Mouse (Mus musculus) heart, embryonic 13.5 days (tissue): Measurements from ENCODE around the gene Terb2. TPM values are rescaled to one million over a fixed set of nuclear protein-coding genes. Genes with fewer than 3 reads are reported as not detected.
"Not testable (repeated sequence)": the region's sequence is repeated elsewhere in the genome, so short reads cannot be mapped to it uniquely, and the experiment has no call there.

Source experiments
- ATAC-seq: fragments of 200-750 bp; cut with Nextera tagmentation; 2 replicates; pipeline ENCODE4 v1.8.0; 2017; ENCODE audit warnings: moderate TSS enrichment; ENCODE audit not compliant: insufficient number of reproducible peaks, low FRiP score, low TSS enrichment; ENCODE audit errors: extremely low read depth
- H3K27ac ChIP-seq: fragments of 300-500 bp; sonication (generic); replicated peaks from 2 replicates; pipeline ENCODE4 v1.5.1; 2015; ENCODE audit warnings: moderate library complexity, mild to moderate bottlenecking, inconsistent platforms
- H3K27me3 ChIP-seq: fragments of 300-500 bp; sonication (generic); replicated peaks from 2 replicates; pipeline ENCODE4 v1.6.1; 2015; ENCODE audit warnings: mild to moderate bottlenecking, inconsistent platforms
- H3K36me3 ChIP-seq: fragments of 300-500 bp; sonication (generic); 2 replicates; pipeline ENCODE4 v1.6.1; 2015; ENCODE audit warnings: mild to moderate bottlenecking, inconsistent platforms
- H3K4me1 ChIP-seq: fragments of 300-500 bp; sonication (generic); 2 replicates; pipeline ENCODE4 v1.6.1; 2015; ENCODE audit warnings: inconsistent platforms
- H3K4me2 ChIP-seq: fragments of 300-500 bp; sonication (generic); 2 replicates; pipeline ENCODE4 v1.6.1; 2015; ENCODE audit warnings: inconsistent platforms, mild to moderate bottlenecking, moderate library complexity
- H3K4me3 ChIP-seq: fragments of 300-500 bp; sonication (generic); 2 replicates; pipeline ENCODE4 v1.5.1; 2015; ENCODE audit warnings: moderate library complexity, mild to moderate bottlenecking, inconsistent platforms
- H3K9ac ChIP-seq: fragments of 300-500 bp; sonication (generic); 2 replicates; pipeline ENCODE4 v1.6.1; 2015; ENCODE audit warnings: inconsistent platforms, mild to moderate bottlenecking, moderate library complexity
- H3K9me3 ChIP-seq: fragments of 300-500 bp; sonication (generic); 2 replicates; pipeline ENCODE4 v1.6.1; 2016; ENCODE audit warnings: inconsistent platforms
- WGBS: fragments of 180-500 bp; shearing (Covaris S2); methylation state at CpG from one replicate; pipeline ENCODE4 v1.1.7; 2015; ENCODE audit warnings: mixed read lengths; 5-methylcytosine and 5-hydroxymethylcytosine counted together
- polyA plus RNA-seq: library from polyadenylated mRNA; unstranded; fragments of >200 nt; fragmentation: Nextera tagmentation; extraction: Ambion mirVana; gene quantifications from 2 replicates; pipeline ENCODE4 v1.2.1, GENCODE M21; 2015

Gene Terb2
- polyA plus RNA-seq, 1 experiment from 2014 or later: not detected

DNA sequence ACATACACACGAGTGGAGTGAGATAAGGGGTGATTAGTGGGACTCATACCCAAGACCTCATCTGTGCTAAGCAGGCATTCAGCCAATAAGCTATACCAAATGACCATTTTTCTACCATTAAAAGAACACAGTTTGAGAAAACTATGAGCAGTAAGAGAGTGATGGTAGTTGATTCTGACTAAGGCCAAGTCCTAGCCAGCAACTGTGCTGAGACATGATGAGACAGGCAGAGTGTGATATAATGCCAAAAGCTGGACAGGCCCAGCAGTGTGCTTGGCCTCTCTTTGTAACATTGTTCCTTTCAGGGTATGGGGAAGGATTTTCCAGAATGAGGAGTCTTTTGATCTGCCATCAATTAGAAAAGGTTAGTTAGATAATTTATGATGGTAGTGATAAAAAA is 15.4 kb downstream of the Terb2 start:
- Histone ChIP-seq H3K4me1 (no peaks in the 10 kb centered on the region), H3K9me3 (no peaks in the 10 kb centered on the region), H3K27me3 (no peaks in the 10 kb centered on the region), H3K4me2 (no peak overlapping the region), H3K9ac (no peak overlapping the region), H3K4me3 (no peak overlapping the region), H3K27ac (no peak overlapping the region), H3K36me3 (no peaks in the 10 kb centered on the region)
- 53% methylated on average over 1 of the region's 1 CpGs for WGBS
- ATAC-seq: no peak

DNA sequence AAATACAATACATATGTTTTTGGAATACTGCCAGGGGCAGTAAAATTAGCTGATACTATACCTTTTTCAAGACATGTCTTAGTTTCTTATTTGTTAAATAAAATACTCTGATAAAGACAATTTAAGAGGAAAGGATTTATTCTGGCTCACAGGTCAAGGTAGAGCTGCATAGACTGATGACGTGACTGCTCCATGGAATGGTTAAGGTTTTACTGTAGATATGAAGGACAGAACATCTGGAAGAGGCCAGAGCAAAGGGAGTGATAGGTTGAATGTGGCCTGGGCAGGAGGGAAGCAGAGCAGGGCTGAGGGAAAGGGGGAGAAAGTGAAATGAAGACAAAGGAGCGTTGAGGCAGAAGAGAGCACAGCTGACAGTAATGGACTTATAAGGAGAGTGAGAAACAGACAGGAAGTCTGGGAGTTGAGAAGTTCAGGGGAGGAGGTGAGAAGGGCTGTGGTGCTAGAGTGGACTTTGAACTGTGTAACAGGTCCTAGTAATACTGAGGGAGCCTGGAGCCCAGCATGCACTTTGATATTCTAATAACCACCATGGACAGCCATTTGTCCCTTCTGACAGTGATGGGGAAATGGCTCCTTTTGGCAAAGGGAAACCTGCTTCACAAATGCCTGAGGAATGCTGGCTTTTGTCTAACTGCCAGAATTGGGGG is 20.5 kb downstream of the Terb2 start:
- Histone ChIP-seq H3K27me3 (no peaks in the 10 kb centered on the region), H3K4me1 (no peaks in the 10 kb centered on the region), H3K36me3 (no peaks in the 10 kb centered on the region), H3K4me2 (no peak overlapping the region), H3K27ac (no peak overlapping the region), H3K4me3 (no peak overlapping the region), H3K9me3 (no peaks in the 10 kb centered on the region), H3K9ac (no peak overlapping the region)
- no peak for ATAC-seq
- WGBS: 45% methylated on average over 2 of the region's 2 CpGs

DNA sequence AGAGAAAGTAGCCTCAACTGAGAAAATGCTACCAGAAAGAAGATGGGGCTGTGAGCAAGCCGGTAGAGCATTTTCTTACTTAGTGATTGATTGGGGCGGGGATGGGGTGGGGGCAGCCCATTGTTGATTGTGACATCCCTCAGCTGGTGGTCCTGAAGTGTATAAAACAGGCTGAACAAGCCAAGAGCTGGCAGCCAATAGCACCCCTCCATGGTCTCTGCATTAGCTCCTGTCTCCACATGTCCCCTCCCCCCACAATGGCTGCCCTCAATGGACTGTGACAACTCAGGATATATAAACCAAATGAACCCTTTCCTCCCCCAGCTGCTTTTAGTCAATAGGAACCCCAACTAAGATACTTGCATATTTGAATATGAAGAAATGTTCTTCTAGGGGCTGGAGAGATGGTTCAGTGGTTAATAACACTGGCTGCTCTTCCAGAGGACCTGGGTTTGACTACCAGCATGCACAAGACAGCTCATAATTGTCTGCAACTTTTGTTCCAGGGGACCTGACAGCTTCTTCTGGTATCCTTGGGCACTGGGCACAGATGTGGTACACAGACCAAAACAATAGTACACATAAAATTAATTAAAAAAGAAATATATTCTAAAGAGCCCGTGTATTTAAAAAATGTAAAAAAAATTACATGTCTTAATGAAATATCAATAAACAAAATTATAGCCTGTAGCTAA is 24.6 kb downstream of the Terb2 start:
- Histone ChIP-seq H3K9me3 (no peaks in the 10 kb centered on the region), H3K27ac (no peak overlapping the region), H3K36me3 (no peaks in the 10 kb centered on the region), H3K9ac (no peak overlapping the region), H3K4me2 (no peak overlapping the region), H3K4me1 (no peaks in the 10 kb centered on the region), H3K27me3 (no peaks in the 10 kb centered on the region), H3K4me3 (no peak overlapping the region)
- WGBS: 82% methylated on average over 3 of the region's 3 CpGs
- ATAC-seq: no peak

DNA sequence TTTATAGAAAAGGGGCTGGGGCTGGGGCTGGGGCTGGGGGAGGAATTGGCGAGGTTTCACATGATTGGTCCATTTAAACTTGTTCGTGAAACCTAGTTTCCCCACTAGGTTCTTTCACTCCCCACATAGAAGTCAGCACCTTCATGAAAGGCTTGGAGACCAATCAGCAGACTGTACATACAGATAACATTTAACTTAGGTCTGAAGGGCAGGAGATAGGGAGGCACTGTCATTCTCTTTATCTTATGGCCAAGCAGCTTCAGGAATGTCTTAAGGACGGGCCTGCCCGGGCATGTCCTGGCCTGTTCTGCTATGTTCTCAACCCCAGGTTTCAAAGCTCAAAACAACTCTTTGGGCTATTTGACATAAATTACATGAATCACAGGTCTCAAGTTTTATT is 31.0 kb downstream of the Terb2 start:
- H3K4me2 ChIP-seq, H3K4me3 ChIP-seq, H3K27ac ChIP-seq, H3K4me1 ChIP-seq, H3K9ac ChIP-seq, H3K27me3 ChIP-seq, H3K9me3 ChIP-seq, ATAC-seq, H3K36me3 ChIP-seq: not testable (repeated sequence)
- 59% methylated on average over 4 of the region's 4 CpGs for WGBS

DNA sequence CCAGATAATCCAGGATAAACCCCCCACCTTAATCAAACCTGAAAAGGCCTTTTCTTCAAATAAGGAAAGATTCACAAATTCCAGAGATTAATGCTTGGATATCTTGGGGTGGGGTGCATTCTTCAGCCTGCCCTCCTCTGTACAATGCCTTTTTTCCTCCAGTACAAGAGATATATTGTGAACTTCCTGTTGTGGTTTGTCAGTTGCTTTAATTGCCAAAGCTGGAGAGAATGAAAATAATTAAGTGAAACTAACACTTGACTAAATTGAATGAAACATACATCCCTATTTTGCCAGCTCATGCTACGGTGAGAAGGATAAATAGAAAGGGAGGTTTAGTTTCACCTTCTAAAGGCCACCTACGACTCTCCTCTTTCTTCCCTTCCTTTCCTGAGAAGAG is 32.2 kb downstream of the Terb2 start:
- H3K36me3 ChIP-seq: no peaks in the 10 kb centered on the region
- no peak overlapping the region for H3K4me3 ChIP-seq
- H3K4me1 ChIP-seq: no peaks in the 10 kb centered on the region; the same call in 1 of the 2 replicates
- no peaks in the 10 kb centered on the region for H3K27me3 ChIP-seq
- ATAC-seq: no peak
- no peaks in the 10 kb centered on the region for H3K9me3 ChIP-seq
- H3K27ac ChIP-seq: no peak overlapping the region
- no peak overlapping the region for H3K4me2 ChIP-seq
- WGBS: 79% methylated on average over 2 of the region's 2 CpGs
- no peak overlapping the region for H3K9ac ChIP-seq

DNA sequence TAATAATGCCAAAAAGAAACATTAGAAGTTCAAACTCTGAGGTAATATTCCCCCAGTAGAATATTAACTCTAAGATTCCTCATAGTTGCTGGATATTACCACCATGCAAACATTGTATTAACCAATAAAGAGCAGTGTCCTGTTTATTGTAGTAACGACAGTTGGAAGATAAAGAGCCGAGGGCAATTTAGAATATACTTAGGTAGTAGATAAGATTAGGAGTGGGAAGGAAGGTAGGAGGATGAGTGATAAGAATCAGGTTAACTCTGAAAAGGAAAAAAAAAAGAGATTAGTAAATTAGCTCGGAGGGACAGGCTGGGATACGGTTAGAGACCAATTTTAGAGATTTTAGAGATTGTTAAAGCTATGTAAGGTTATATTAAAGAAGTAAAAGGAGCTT is 35.3 kb downstream of the Terb2 start:
- Histone ChIP-seq H3K27me3 (no peaks in the 10 kb centered on the region), H3K36me3 (no peaks in the 10 kb centered on the region), H3K27ac (no peak overlapping the region), H3K4me3 (no peak overlapping the region), H3K9ac (no peak overlapping the region), H3K4me1 (no peaks in the 10 kb centered on the region; the same call in 1 of the 2 replicates), H3K4me2 (no peak overlapping the region), H3K9me3 (no peaks in the 10 kb centered on the region)
- no peak for ATAC-seq
- WGBS: 16% methylated on average over 4 of the region's 4 CpGs

DNA sequence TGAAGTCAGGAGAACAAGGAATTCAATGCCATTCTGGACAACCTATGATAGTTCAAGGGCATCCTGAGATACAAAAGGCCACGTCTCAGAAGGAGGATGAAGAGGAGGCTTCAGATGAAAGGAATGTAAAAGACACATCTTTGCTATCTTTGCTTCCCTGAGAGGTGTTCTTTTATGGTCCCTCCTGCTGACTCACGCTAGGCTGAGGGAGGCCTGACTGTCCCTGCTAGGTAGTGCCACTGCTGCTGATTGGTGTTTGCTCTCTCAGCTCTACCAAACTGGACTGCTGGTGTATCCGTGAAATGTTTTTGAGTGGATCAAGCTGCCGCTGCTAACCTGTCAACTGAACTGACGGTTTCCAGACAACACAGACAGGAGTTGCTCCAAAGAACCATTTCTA is 35.7 kb downstream of the Terb2 start:
- H3K9ac ChIP-seq: no peak overlapping the region
- WGBS: 15% methylated on average over 5 of the region's 5 CpGs
- H3K9me3 ChIP-seq: no peaks in the 10 kb centered on the region
- H3K36me3 ChIP-seq: no peaks in the 10 kb centered on the region
- H3K4me2 ChIP-seq: no peak overlapping the region
- H3K27ac ChIP-seq: no peak overlapping the region
- H3K27me3 ChIP-seq: no peaks in the 10 kb centered on the region
- H3K4me1 ChIP-seq: no peaks in the 10 kb centered on the region; the same call in 1 of the 2 replicates
- ATAC-seq: no peak
- no peak overlapping the region for H3K4me3 ChIP-seq

DNA sequence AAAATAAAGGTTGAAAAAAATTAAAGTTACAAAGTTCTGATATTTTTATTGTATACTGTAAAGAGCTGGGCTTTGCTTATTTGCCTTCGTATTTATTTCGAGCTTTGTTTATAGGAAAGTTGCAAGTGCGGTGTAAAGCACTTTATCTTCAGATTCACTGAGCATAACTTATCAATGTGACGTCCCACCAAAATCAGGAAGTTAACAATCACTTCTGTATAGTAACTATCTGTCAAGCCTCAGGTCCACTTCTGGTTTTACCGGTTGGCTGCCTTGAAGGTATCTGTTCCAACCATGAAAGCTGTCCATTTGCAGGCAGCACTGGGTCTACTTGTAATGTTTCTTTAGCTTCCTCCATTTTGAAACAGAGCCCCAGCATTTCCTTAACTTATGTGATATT is 36.2 kb downstream of the Terb2 start:
- H3K27ac ChIP-seq: no peak overlapping the region
- no peaks in the 10 kb centered on the region for H3K27me3 ChIP-seq
- no peak for ATAC-seq
- no peak overlapping the region for H3K4me3 ChIP-seq
- no peaks in the 10 kb centered on the region; the same call in 1 of the 2 replicates for H3K4me1 ChIP-seq
- H3K9ac ChIP-seq: no peak overlapping the region
- H3K9me3 ChIP-seq: no peaks in the 10 kb centered on the region
- H3K4me2 ChIP-seq: no peak overlapping the region
- H3K36me3 ChIP-seq: no peaks in the 10 kb centered on the region
- 70% methylated on average over 5 of the region's 5 CpGs for WGBS

DNA sequence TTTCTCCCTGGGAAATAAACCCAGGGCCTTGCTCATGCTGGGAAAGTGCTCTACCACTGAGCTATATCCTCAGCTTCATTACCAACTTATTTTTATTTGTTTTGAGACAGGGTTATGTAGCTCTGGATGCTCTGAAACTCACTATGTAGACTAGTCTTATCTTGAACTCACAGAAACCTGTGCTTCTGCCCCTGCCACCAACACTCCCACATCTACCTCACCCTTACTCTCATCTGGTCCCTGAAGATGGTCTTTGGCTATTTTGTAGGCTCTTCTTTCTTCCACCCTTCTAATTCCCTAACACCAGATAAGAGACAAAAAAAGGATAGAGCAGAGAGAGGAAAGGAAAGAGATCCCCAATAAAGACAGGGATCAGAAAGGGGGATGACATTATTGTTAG is 37.6 kb downstream of the Terb2 start:
- Histone ChIP-seq H3K36me3 (no peaks in the 10 kb centered on the region), H3K27ac (no peak overlapping the region), H3K9ac (no peak overlapping the region), H3K4me1 (no peaks in the 10 kb centered on the region; the same call in 1 of the 2 replicates), H3K9me3 (no peaks in the 10 kb centered on the region), H3K4me2 (no peak overlapping the region), H3K4me3 (no peak overlapping the region), H3K27me3 (no peaks in the 10 kb centered on the region)
- no peak for ATAC-seq

DNA sequence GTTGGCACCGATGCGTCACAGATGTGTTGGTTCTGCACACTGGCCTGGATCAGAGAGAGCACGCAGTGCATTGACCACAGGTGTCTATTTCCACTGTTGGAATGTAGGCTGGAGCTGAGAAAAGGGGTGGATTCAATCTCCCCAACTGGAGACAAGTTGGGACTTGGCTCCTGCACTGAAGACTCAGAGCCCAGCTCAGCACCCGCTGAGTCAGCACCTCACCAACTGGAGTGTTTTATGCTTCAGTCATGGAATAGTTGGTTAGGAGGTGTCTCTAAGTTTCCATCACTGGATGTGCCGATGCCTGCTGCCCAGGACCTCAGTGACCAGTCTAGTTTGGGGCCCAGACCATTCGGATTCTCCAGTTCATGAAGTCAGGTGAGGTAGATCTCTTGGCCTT is 44.3 kb downstream of the Terb2 start:
- no peak overlapping the region for H3K27ac ChIP-seq
- H3K9ac ChIP-seq: no peak overlapping the region
- H3K36me3 ChIP-seq: no peaks in the 10 kb centered on the region
- H3K4me2 ChIP-seq: no peak overlapping the region
- peaks cover 2% of the 10 kb centered on the region; the same call in 1 of the 2 replicates for H3K27me3 ChIP-seq
- no peak overlapping the region for H3K4me3 ChIP-seq
- peaks cover 10% of the 10 kb centered on the region for H3K4me1 ChIP-seq
- H3K9me3 ChIP-seq: no peaks in the 10 kb centered on the region
- WGBS: 84% methylated on average over 6 of the region's 6 CpGs
- no peak for ATAC-seq

DNA sequence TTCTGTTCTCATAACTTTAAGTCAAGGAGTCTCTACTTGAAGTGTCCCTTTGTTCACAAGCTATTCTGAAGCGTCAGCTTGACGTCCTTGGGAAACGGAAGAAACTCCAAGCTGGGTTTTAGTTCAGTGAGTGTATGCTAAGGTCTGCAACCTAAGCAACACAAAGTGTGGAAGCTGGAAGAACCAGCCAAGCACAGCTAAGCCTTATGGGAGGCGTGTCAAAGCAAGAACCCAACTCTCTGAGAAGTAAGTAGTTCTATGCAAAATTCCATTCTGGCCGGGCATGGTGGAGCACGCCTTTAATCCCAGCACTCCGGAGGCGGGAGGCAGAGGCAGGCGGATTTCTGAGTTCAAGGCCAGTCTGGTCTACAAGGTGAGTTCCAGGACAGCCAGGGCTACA is 45.5 kb downstream of the Terb2 start:
- no peak overlapping the region for H3K27ac ChIP-seq
- peaks cover 15% of the 10 kb centered on the region for H3K4me1 ChIP-seq
- H3K9me3 ChIP-seq: no peaks in the 10 kb centered on the region
- H3K4me3 ChIP-seq: no peak overlapping the region
- H3K4me2 ChIP-seq: no peak overlapping the region
- no peaks in the 10 kb centered on the region for H3K36me3 ChIP-seq
- H3K9ac ChIP-seq: no peak overlapping the region
- WGBS: 77% methylated on average over 9 of the region's 9 CpGs
- peaks cover 2% of the 10 kb centered on the region; the same call in 1 of the 2 replicates for H3K27me3 ChIP-seq
- no peak for ATAC-seq

DNA sequence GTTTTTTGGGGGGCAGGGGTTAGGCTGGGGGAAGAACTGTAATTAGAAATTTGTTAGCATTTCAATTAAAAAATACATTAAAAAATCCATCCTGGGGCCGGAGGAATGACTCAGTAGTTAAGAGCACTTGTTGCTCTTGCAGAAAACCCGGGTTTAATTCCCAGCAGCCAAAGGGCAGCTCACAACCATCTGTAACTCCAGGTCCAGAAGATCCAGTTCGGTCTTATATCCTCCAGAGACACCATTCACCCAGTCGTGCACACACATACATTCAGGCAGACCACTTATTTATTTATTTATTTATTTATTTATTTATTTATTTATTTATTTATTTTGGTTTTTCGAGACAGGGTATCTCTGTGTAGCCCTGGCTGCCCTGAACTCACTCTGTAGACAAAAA is 47.3 kb downstream of the Terb2 start:
- Histone ChIP-seq H3K36me3 (no peaks in the 10 kb centered on the region), H3K27ac (no peak overlapping the region; the same call in 1 of the 2 replicates), H3K27me3 (peaks cover 2% of the 10 kb centered on the region; the same call in 1 of the 2 replicates)

More for the DNA sequence above, 47.3 kb downstream of the Terb2 start:
- peak overlapping the region; percentile 62 for H3K4me3 ChIP-seq
- ATAC-seq: no peak
- peak overlapping the region; percentile 81 for H3K4me2 ChIP-seq
- no peaks in the 10 kb centered on the region for H3K9me3 ChIP-seq
- peak overlapping the region; percentile 81; the same call in 1 of the 2 replicates for H3K9ac ChIP-seq
- H3K4me1 ChIP-seq: peaks cover 25% of the 10 kb centered on the region
- 51% methylated on average over 5 of the region's 5 CpGs for WGBS
